Mouse (Mus musculus): Measurements from ENCODE around the gene Prox1. TPM values are rescaled to one million over a fixed set of nuclear protein-coding genes. Genes with fewer than 3 reads are reported as not detected.

Prox1 gene
- polyA plus RNA-seq, 1 experiment from 2014 or later: 2.1 TPM

DNA sequence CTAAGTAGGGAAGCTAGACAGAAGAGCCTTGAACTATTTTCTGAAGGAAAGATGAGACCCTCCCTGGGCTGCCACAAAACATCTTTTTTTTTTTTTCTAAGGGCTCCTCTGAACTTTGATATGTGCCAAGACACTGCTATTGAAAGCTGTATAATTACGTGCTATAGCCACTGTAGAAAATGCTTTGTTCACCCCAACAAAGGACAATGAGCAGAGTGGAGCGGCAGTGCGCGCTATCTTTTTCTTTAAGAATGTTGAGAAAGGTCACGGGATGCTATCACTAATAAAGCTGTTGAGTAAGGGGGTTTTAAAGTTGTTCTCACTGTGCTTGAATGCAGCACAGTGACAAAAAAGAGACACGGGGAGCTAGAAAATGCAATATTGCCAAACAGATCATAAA lies 30.0 kb downstream of the Prox1 start:
- Histone ChIP-seq H3K4me2 (no peak overlapping the region), H3K27ac (no peak overlapping the region), H3K4me3 (no peak overlapping the region), H3K9me3 (no peaks in the 10 kb centered on the region), H3K36me3 (no peaks in the 10 kb centered on the region), H3K27me3 (no peaks in the 10 kb centered on the region), H3K9ac (no peak overlapping the region), H3K4me1 (no peaks in the 10 kb centered on the region)
- no peak for ATAC-seq (ENCODE audit: insufficient number of reproducible peaks, low FRiP score, low TSS enrichment, low read depth)
- 77% methylated on average over 6 of the region's 6 CpGs for WGBS

DNA sequence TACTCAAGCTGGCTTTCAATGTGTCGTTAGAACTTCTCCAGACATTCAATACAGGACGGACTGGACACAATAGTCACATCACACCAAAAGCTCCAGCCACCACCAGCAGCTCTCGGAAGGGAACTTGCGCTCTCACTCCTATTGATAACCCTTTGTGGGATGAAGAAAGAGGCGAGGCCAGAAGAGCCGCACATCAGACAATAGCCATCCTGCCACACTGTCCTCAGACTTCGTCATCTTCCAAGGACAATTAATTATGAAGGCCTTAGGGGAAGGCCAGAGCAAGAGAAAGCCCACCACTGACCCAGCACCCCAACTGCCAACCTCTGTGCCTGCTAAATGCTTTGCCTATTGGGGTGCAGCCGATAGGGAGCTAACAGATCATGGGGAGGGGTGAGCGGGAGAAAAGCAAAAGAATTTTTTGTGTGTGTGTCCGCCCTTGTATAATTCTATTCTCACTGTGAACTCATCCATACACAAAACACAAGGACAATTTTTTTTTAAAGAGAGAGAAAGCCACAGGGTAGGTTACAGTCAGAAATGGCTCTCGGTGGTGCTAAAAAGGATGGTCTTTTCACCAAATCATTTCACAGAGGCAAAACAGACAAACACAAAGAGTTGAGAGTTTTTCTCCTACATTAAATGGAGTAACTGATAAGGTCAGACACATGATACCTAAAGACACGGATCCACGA lies 30.7 kb downstream of the Prox1 start:
- 87% methylated on average over 13 of the region's 13 CpGs for WGBS
- H3K27me3 ChIP-seq: no peaks in the 10 kb centered on the region

DNA sequence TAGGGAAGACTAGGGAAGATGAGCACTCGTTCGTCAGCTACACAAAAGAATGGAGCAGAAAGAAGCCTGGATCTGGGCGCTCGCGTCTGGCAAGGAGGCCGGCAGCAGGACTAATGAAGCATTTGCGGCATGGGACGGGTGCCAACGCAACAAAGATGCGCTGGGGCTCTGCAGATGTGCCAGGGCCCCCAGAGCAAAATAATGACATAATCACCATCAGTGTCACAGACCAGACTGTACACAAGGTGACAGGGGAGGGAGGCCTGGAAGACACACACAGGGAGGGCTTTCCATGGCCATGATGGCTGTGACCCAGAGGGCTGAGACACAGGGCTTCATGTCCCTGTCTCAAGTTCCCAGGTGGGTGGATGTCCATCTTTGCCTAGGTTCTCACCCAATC lies 32.6 kb downstream of the Prox1 start:
- Histone ChIP-seq H3K4me1 (no peaks in the 10 kb centered on the region), H3K27ac (no peak overlapping the region), H3K4me2 (no peak overlapping the region), H3K36me3 (no peaks in the 10 kb centered on the region), H3K27me3 (no peaks in the 10 kb centered on the region), H3K9ac (no peak overlapping the region), H3K9me3 (no peaks in the 10 kb centered on the region), H3K4me3 (no peak overlapping the region)
- no peak for ATAC-seq (ENCODE audit: insufficient number of reproducible peaks, low FRiP score, low TSS enrichment, low read depth)
- 76% methylated on average over 10 of the region's 10 CpGs for WGBS

More for the DNA sequence above, 30.7 kb downstream of the Prox1 start:
- H3K9ac ChIP-seq: no peak overlapping the region
- no peaks in the 10 kb centered on the region for H3K4me1 ChIP-seq
- H3K4me2 ChIP-seq: no peak overlapping the region
- H3K36me3 ChIP-seq: no peaks in the 10 kb centered on the region
- H3K9me3 ChIP-seq: no peaks in the 10 kb centered on the region
- H3K4me3 ChIP-seq: no peak overlapping the region
- ATAC-seq (ENCODE audit: insufficient number of reproducible peaks, low FRiP score, low TSS enrichment, low read depth): no peak
- no peak overlapping the region for H3K27ac ChIP-seq

DNA sequence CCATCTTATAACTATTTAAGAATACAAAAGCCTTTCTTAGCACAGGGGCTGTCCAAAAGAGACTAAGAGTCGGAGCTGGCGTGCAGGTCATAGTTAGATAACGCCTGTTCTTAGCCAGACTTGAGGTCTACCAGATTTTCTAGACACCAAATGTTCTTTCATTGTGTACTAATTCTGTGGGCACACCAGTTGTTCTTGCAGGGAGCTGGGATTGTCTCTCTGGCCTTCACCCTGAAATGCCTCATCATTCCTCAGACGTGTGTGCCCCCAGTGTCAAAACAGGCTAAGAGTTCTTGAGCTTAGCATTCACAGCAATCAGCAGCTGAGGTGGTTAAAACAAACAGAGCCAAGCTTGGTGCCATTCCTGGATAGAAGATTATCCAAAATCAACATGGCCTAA lies 37.6 kb downstream of the Prox1 start:
- no peaks in the 10 kb centered on the region for H3K27me3 ChIP-seq
- no peak for ATAC-seq (ENCODE audit: insufficient number of reproducible peaks, low FRiP score, low TSS enrichment, low read depth)

DNA sequence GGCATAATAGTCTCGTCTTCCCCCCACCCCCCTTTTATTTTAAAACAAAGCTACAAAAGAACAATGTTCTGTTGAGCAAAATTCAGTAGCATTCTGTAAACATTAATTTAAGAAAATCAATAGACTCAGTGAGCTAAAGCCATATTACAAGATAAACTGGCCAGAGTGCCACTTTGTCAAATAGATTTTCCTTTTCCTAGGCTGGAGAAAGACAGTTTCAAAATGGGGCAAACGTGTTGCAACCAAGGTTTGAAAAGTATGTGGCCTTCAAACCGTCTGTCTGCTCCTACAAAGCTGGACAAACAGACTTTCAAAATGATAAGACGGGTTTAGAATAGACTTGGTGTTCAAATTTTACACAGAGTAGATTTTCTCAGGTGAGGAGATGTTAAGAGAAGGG lies 39.6 kb downstream of the Prox1 start:
- Histone ChIP-seq H3K4me2 (no peak overlapping the region), H3K27ac (no peak overlapping the region), H3K27me3 (no peaks in the 10 kb centered on the region; the same call in 1 of the 2 replicates), H3K4me3 (no peak overlapping the region), H3K36me3 (no peaks in the 10 kb centered on the region), H3K4me1 (no peaks in the 10 kb centered on the region; the same call in 1 of the 2 replicates), H3K9ac (no peak overlapping the region), H3K9me3 (no peaks in the 10 kb centered on the region)
- 75% methylated on average over 4 of the region's 4 CpGs for WGBS
- no peak for ATAC-seq (ENCODE audit: insufficient number of reproducible peaks, low FRiP score, low TSS enrichment, low read depth)

More for the DNA sequence above, 37.6 kb downstream of the Prox1 start:
- Histone ChIP-seq H3K36me3 (no peaks in the 10 kb centered on the region), H3K9ac (no peak overlapping the region), H3K9me3 (no peaks in the 10 kb centered on the region), H3K4me1 (no peaks in the 10 kb centered on the region; the same call in 1 of the 2 replicates), H3K27ac (no peak overlapping the region), H3K4me2 (no peak overlapping the region), H3K4me3 (no peak overlapping the region)
- 87% methylated on average over 4 of the region's 4 CpGs for WGBS

DNA sequence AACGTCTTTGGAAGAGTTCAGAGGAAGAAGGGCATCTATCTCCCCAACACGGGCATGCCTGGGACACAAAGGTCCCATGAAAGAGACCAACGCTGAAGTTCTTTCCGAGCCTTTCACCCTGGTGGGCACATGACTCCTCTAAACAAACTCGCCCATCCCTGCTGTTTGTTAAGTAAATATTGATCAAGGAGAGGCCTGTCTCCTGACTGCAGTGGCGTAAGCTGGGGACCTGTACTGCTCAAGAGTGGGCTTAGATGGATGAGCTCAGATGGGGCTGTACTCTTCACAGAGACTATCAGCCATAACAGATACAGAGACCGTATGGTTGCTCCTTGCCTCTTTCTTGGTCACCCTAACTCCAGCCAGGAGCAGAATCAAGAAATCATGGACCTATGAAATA lies 41.0 kb downstream of the Prox1 start:
- ATAC-seq (ENCODE audit: insufficient number of reproducible peaks, low FRiP score, low TSS enrichment, low read depth): no peak
- no peaks in the 10 kb centered on the region for H3K9me3 ChIP-seq
- no peak overlapping the region for H3K4me2 ChIP-seq
- no peaks in the 10 kb centered on the region for H3K36me3 ChIP-seq
- WGBS: 72% methylated on average over 7 of the region's 7 CpGs
- no peaks in the 10 kb centered on the region; the same call in 1 of the 2 replicates for H3K4me1 ChIP-seq
- no peaks in the 10 kb centered on the region; the same call in 1 of the 2 replicates for H3K27me3 ChIP-seq
- no peak overlapping the region for H3K27ac ChIP-seq
- H3K4me3 ChIP-seq: no peak overlapping the region
- H3K9ac ChIP-seq: no peak overlapping the region

DNA sequence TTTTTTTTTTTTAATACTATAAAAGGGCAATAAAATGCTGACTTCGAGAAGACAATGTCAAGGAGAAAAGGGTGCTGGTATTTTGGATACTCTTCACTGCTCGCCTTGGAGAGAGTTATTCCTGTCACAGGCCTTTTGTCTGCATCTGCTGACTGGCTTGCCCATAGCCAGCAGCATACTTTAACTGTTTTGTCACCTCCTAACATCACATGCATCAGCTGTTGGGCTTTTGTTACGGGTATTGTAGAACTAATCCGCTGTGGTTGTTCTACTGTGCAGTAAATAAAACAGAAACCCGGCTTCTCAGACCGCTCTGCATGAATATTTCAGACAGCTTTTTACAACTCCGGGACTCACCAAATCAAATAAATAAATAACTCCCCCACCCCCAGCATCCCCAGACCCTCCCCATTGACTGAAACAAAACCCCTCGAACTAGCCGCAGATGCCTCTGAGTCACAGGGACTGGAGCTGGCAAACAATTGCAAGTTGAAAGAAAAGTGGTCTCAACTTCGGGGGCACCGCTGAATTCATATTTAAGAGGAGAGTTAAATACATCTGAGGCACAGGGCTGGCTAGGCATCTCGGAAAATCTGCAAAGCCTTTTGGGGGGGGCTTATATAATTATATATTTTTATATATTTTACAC lies 41.7 kb downstream of the Prox1 start:
- no peaks in the 10 kb centered on the region; the same call in 1 of the 2 replicates for H3K4me1 ChIP-seq
- no peak overlapping the region for H3K27ac ChIP-seq
- H3K4me2 ChIP-seq: no peak overlapping the region
- no peak for ATAC-seq (ENCODE audit: insufficient number of reproducible peaks, low FRiP score, low TSS enrichment, low read depth)
- no peaks in the 10 kb centered on the region for H3K36me3 ChIP-seq
- H3K27me3 ChIP-seq: no peaks in the 10 kb centered on the region; the same call in 1 of the 2 replicates
- 38% methylated on average over 12 of the region's 12 CpGs for WGBS
- H3K9ac ChIP-seq: no peak overlapping the region
- no peak overlapping the region for H3K4me3 ChIP-seq
- no peaks in the 10 kb centered on the region for H3K9me3 ChIP-seq

- no peaks in the 10 kb centered on the region for H3K9me3 ChIP-seq
- no peak overlapping the region for H3K27ac ChIP-seq
- H3K9ac ChIP-seq: no peak overlapping the region
- no peaks in the 10 kb centered on the region for H3K36me3 ChIP-seq
- ATAC-seq (ENCODE audit: insufficient number of reproducible peaks, low FRiP score, low TSS enrichment, low read depth): no peak
- no peak overlapping the region for H3K4me2 ChIP-seq
- 56% methylated on average over 5 of the region's 5 CpGs for WGBS
- no peaks in the 10 kb centered on the region; the same call in 1 of the 2 replicates for H3K27me3 ChIP-seq
- no peaks in the 10 kb centered on the region; the same call in 1 of the 2 replicates for H3K4me1 ChIP-seq
- no peak overlapping the region for H3K4me3 ChIP-seq
Measured at GRCm38 (mm10) chr1:190127878-190128277, 42.6 kb downstream of the Prox1 start.

DNA sequence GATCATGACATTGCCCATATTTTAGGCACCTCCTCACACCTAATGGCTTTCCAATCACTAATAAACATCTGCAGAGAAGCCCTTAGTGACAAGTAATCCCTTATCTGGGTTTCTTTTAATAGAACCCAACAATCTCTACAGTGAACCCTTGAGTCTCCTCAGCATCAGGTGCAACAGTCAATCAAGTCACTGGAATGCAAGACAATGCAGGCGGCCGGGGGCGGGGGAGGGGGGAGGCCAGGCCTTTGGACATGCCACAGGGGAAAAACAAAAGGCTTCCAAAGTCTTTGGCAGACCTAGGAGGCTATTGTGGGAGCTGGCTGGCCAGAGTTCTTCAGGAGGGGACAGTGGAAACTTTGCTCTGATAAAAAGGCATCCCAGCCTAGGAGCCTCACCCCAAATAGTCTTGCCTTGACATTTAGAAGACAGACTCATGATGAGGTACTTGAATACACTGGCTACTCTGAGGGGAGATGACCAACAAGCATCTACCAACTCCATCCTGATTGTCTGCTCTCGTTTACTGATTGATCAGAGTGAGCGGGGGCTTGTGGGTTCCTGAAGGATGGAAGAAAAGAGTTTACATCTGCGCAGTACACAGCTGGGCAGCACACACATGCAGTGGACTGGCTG lies 43.2 kb downstream of the Prox1 start:
- ATAC-seq (ENCODE audit: insufficient number of reproducible peaks, low FRiP score, low TSS enrichment, low read depth): no peak
- Histone ChIP-seq H3K9ac (no peak overlapping the region), H3K36me3 (no peaks in the 10 kb centered on the region)

GRCm38 (mm10) chr1:190124961-190125739 lies 45.4 kb downstream of the Prox1 start:
- Histone ChIP-seq H3K4me3 (no peak overlapping the region), H3K9ac (no peak overlapping the region), H3K27ac (no peak overlapping the region), H3K36me3 (no peaks in the 10 kb centered on the region), H3K4me1 (no peaks in the 10 kb centered on the region; the same call in 1 of the 2 replicates), H3K27me3 (no peaks in the 10 kb centered on the region; the same call in 1 of the 2 replicates), H3K9me3 (no peaks in the 10 kb centered on the region), H3K4me2 (no peak overlapping the region)
- 78% methylated on average over 14 of the region's 14 CpGs for WGBS
- ATAC-seq (ENCODE audit: insufficient number of reproducible peaks, low FRiP score, low TSS enrichment, low read depth): no peak

More for the DNA sequence above, 43.2 kb downstream of the Prox1 start:
- no peak overlapping the region for H3K4me3 ChIP-seq
- no peak overlapping the region for H3K27ac ChIP-seq
- no peaks in the 10 kb centered on the region; the same call in 1 of the 2 replicates for H3K4me1 ChIP-seq
- no peak overlapping the region for H3K4me2 ChIP-seq
- H3K27me3 ChIP-seq: no peaks in the 10 kb centered on the region; the same call in 1 of the 2 replicates
- no peaks in the 10 kb centered on the region for H3K9me3 ChIP-seq
- 63% methylated on average over 6 of the region's 6 CpGs for WGBS

- no peaks in the 10 kb centered on the region for H3K36me3 ChIP-seq
- H3K4me2 ChIP-seq: no peak overlapping the region
- H3K9me3 ChIP-seq: no peaks in the 10 kb centered on the region
- no peaks in the 10 kb centered on the region; the same call in 1 of the 2 replicates for H3K27me3 ChIP-seq
- no peak for ATAC-seq (ENCODE audit: insufficient number of reproducible peaks, low FRiP score, low TSS enrichment, low read depth)
- no peak overlapping the region for H3K9ac ChIP-seq
- no peak overlapping the region for H3K27ac ChIP-seq
- H3K4me1 ChIP-seq: no peaks in the 10 kb centered on the region; the same call in 1 of the 2 replicates
- no peak overlapping the region for H3K4me3 ChIP-seq
- WGBS: 91% methylated on average over 13 of the region's 13 CpGs
Measured at GRCm38 (mm10) chr1:190123404-190123803, 47.1 kb downstream of the Prox1 start.

Data from limb, embryonic 15.5 days (tissue).